Mouse (Mus musculus): ENCODE measurements around the gene Astl.

- no peak for TF ChIP-seq POLR2A (IDR thresholded peaks at IDR 0.05; ENCODE audit: control insufficient read depth, extremely low read depth, insufficient read depth, low read length, poor library complexity)
- TF ChIP-seq CTCF (IDR thresholded peaks at IDR 0.05; ENCODE audit: borderline replicate concordance, control insufficient read depth, extremely low read depth, insufficient read depth, low read length, poor library complexity): no peak
These were observed 40.8 kb downstream of the Astl start for GRCm38 (mm10) chr2:127379250-127379649.

Measured in thymus, adult 2 months (tissue).